Mouse (Mus musculus): Measurements from ENCODE around the gene Slit2.

Gene Slit2

GRCm38 (mm10) chr5:47982941-47983701 lies at the start of gene Slit2:
Gene Slit2, plus strand, starts transcription at chr5:47983138.
- DNase-seq (ENCODE audit: low read depth, low spot score): peak; percentile 78

DNA sequence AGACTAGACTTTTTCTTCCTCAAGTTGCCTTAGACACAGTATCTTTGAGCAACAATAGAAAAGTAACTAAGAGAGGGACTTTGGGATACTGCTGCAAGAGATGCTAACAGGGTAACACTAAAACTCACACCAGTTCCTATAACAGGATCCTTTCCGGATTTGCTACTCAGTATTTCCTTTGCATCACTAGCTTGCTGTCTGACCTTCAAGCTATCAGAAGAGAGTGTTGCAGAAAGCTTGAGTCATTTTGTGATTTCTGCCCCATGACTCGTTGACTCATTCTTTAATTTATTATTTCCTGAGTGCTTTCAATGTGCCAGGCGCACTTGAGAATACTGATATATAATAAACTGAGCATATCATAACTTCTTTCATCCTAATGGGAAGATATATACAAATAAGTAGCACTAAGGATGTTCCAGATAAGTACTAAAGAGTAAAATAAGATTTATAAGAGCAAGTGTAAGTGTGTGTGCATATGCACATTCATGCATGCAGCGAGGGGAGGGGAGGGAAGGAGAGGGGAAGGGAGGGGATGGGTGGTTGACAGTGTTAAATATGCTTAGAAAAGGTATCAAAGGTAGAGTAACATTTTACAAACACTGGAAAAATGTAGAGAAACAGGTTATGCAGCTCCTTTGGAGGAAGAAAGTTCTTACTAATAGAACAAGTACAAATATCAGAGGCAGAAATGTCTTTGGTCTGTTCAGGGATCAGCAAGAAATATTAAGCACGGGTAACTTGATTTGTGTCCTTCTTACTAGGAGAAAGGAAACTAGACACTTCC lies 44.2 kb upstream of the Slit2 start:
- DNase-seq (ENCODE audit: low read depth, low spot score): no peak

- DNase-seq (ENCODE audit: low read depth, low spot score): no peak
These were observed 26.5 kb upstream of the Slit2 start for GRCm38 (mm10) chr5:47956451-47956850.

- no peak for DNase-seq (ENCODE audit: low read depth, low spot score)
These were observed 7.1 kb upstream of the Slit2 start for GRCm38 (mm10) chr5:47975795-47976194.

DNA sequence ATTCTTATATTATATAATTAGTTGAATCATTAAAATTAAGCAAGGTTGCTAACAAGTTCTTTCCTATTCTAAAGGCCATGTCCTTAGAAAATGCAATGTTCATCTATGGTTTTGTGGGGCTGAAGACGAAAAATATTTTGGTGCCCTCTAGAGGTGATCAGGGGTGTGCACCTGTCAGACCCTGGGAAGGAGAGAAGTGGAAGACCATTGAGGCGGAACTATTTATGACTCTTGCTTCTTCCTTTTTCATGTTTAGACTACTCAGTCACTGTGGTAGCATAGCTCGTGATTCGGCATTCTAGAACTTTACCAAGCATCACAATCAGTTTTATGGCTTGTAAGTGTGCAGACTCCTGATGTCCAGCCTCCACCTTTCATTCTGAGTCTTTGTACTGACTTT lies 3.6 kb upstream of the Slit2 start:
- no peak for DNase-seq (ENCODE audit: low read depth, low spot score)

DNA sequence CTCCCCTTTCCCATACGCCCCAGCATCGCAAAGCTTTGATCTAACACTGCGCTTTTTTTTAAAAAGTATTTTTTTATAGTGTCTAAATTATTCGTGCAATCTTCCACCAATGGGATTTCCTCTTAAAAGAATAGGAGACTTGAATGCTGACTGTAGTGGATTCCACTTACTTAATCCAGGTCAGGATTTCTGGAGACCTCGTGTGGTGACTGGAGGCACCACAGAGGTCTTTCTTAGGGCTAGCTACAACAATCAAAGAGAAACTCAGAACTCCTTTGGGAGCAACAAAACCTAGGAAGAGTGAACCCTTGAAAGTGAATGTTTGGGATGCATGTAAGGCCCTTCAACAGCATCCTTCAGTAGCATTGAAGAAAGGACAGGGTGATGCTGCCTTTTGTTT lies 2.5 kb upstream of the Slit2 start:
- DNase-seq (ENCODE audit: low read depth, low spot score): no peak

- no peak for DNase-seq (ENCODE audit: low read depth, low spot score)
These were observed 987 bp upstream of the Slit2 start for GRCm38 (mm10) chr5:47981951-47982350.

DNA sequence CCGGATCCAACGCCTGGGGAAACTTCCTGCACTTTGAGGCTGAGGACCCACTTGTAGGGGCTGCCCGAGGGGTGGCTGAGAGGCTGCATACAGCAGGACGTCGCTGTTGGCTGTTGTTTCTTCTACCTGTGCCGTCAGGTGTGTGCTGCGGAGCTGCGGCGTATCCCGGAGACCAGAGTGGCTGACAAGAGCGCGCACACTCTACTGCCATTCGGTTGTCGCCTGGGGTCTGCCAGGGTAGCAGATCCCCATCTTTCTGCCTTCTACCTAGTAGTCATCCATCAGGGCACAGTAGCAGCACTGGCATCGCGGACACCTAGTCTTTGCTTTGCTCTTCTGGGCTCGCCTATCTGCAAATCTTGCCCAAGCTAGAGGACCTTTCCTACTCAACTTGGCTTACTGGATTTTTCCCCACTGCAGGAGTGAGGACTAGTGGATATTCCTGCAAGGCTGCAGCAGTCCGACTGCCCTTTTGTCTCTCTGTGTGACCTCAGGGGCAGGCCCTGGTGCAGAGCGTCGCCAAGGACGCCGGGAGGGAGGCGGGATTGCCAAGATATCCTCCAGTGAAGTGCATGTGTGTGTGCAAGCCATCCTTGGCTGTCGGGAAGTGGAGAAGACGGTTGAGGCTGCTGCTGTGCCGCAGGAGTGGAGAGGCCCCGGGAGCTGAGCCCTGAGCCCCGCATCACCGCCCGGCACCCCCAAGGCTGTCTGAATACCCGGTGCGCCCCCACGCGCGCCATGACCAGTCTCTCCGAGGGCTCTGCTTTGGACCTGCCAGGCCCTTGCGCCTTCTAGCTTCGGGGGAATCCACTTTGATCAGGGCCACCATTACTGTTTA lies 1.0 kb downstream of the Slit2 start:
- DNase-seq (ENCODE audit: low read depth, low spot score): no peak

- DNase-seq (ENCODE audit: low read depth, low spot score): no peak
These were observed 1.8 kb downstream of the Slit2 start for GRCm38 (mm10) chr5:47984584-47985197.

GRCm38 (mm10) chr5:47985198-47985631 lies 2.3 kb downstream of the Slit2 start:
- DNase-seq (ENCODE audit: low read depth, low spot score): no peak

GRCm38 (mm10) chr5:47985901-47986670 lies 3.1 kb downstream of the Slit2 start:
- DNase-seq (ENCODE audit: low read depth, low spot score): no peak

DNA sequence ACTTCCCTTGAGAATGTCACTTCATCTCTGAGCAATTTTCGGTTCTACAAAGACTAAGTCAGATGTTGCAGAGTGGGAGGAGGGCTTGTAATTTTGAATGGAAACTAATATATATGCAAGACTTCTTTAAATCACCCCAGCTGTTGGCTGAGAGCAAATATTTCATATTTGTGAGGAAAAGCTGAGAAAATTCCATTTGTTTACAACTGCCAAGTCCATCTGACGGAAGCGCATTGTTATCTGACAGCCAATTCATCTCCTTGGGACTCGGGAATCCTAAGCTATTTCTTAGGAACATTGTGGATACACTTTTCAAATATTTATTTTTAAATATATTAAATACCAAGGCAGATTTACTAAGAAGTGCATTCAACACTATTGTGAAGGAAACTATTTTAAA lies 8.0 kb downstream of the Slit2 start:
- no peak for DNase-seq (ENCODE audit: low read depth, low spot score)

- no peak for DNase-seq (ENCODE audit: low read depth, low spot score)
These were observed 20.9 kb downstream of the Slit2 start for GRCm38 (mm10) chr5:48003708-48004415.

DNA sequence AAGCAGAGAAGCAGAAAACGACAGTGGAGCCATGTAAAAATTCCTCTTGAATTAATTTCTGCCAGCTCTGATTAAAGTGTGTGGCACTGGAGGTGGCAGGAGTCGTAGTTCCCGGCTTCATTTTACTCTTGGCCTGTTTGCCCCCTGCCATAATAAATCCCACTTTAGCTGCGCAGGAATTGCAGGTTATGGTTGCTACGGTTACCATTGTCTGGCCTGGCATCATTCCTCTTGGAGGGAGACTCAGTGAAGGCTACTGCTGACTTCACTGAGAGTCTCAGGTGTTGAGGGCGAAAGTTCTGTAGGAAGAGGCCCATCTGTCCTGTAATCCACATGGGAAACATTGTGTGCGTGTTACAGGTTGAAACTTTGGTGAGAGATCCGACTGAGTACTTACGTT lies 22.6 kb downstream of the Slit2 start:
- DNase-seq (ENCODE audit: low read depth, low spot score): no peak

DNA sequence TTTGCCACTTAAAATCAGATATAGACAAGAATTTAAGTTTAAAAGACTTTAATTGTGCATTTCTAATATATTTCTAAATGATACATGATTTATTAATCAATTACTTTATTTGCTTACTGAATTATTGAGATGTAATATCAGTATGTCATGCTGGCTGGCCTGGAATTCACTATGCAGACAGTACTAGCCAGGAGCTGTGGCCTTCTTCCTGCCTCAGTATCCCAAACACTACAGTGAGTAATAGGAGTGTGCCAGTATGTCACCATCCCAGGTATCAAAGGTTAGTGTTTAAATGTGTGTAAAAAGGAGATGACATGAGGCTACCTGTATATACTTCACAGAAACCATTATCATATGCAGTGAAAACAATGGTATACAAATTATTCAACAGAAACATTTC lies 23.1 kb downstream of the Slit2 start:
- no peak for DNase-seq (ENCODE audit: low read depth, low spot score)

- DNase-seq (ENCODE audit: low read depth, low spot score): no peak
These were observed 40.5 kb downstream of the Slit2 start for GRCm38 (mm10) chr5:48023441-48023840.

- DNase-seq (ENCODE audit: low read depth, low spot score): no peak
These were observed 51.9 kb downstream of the Slit2 start for GRCm38 (mm10) chr5:48034875-48035274.

GRCm38 (mm10) chr5:48038033-48038432 lies 55.1 kb downstream of the Slit2 start:
- DNase-seq (ENCODE audit: low read depth, low spot score): peak; percentile 11

DNA sequence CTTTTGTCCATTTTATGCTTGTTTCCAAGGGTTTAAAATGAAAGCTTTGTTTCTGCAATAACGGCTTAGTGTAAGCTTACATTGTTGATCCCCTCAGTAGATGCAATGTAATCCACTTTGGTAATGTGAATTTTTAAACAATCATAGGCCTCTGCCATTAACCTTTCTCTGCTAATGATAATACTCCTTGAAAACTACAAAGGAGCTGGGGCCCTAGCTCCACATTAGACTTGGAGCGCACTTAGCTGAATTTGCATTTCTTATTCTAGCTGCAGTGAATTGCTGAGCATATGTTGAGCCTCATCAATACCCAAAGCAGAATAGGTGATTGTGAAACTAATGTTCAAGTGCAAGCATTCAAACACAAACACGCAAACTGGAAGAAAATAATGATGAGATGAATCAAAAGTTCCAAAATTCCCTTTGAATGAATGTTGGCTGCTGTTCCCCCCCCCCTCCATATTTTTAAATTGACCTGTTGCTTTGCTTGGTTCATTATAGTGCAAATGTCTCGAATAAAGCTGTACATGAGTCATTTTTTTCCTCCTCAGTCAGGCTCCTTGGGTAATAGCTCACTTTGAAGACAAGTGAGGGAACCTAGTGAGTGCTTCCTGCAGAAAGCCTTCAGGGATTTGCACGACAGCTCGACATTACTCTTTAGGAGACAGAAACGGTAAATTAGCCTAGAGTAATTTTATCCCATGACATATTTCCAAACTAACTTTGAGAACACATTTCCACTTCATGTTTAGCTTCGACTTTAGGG lies 66.2 kb downstream of the Slit2 start:
- no peak for DNase-seq (ENCODE audit: low read depth, low spot score)
